Mouse (Mus musculus) ZHBTc4 (cell line): Measurements from ENCODE around the gene Cltc.

Experiments used
- DNase-seq: peaks from one replicate; pipeline ENCODE4 v3.0.0-alpha.2; 2011; ENCODE audit warnings: low read depth, low spot score

Gene Cltc

DNA sequence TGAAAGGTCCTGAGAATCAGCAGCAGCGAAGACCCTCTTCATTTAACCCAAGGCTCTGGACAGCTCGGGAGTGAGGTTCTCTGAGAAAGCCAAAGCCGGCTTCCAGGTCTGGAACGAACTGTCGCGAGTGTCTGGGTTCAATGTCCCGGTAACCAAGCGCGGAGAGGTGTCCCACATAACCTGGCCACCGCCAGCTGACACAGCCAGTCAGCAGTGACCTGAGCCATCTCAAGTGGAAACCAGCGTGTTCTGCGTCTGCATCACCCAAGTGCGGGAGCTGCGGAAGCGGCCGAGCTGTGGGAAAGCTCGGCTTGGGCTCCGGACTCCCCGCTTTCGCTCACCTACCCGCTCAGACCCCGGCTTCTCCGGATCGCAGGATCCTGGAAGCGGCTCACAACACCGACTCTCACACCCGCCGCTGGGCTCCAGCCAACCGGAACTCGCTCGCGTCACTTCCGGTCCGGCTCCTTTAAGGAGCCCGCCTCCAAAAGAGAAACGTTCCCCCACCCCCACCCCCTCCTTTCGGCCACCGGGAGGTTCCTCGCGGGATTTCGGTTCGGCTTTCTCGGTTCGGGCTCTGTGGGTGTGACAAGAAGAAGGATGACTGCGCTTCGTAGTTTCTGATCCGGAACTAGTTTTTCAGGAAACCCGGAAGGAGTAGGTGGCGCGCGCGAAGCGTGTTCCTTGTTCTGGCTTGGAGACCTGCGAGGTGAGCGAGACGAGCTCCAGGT lies 73.8 kb downstream of the Cltc start, which contains the start of the genes Vmp1 and Ptrh2:
TSS of gene Vmp1 (minus strand) at position 442 of the 731 bp plus-strand sequence.
TSS of gene Ptrh2 (plus strand) at position 591 of the 731 bp plus-strand sequence.
- peak; percentile 99 for DNase-seq

DNA sequence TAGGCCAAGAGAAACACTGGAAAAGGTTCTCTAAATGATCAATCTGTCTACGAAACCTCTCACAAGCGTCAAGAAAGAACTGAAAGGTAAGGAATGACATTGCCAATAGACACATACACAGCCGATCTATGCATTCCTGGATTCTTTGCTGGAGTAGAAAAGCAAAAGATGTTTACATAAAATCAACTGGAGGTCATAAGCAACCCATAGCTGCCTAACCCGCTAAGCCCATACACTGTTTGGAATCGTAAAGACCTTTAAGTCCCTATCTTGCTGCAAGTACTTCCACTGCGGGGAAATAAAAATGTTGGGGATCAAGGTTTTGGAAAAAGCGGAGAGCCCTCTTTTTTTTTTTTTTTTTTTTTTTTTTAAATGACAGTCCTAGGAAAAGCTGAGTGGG lies 74.5 kb downstream of the Cltc start:
- no peak for DNase-seq

DNA sequence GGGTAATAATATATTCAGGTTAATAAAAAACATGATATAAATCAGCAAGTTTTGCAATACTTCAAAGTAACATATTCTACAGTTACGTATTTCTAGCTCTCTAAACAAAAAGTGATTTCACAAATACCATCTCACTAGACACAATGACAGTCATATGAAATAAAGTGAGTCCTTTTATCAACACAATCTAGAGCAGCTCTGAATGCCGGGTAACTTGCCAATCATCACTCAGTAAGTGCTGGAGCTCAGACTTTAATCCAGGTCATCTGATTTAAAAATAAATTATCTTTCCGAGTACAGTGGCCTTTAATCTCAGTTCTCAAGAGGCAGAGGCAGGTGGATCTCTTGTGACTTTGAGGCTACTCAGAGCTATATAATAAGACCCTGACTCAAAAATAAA lies 75.9 kb downstream of the Cltc start:
- no peak for DNase-seq

DNA sequence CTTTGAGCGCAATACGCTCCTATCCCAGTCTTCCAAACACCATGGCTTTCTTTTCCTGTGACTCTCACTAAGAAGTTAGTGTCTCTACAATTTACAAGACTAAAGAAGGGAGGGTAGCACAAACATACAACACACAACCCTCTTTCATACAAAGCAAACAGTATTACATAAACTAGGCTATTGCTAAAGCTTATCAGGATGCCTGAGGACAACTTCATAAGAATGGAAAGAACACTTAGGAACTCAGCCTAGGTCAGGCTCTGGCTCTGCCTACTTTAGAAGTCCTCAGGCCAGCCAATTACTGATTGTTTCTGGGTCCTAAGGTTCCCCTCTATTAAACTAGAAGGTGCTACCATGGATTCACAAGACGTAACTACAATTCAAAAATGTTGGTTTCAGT lies 76.6 kb downstream of the Cltc start:
- no peak for DNase-seq

DNA sequence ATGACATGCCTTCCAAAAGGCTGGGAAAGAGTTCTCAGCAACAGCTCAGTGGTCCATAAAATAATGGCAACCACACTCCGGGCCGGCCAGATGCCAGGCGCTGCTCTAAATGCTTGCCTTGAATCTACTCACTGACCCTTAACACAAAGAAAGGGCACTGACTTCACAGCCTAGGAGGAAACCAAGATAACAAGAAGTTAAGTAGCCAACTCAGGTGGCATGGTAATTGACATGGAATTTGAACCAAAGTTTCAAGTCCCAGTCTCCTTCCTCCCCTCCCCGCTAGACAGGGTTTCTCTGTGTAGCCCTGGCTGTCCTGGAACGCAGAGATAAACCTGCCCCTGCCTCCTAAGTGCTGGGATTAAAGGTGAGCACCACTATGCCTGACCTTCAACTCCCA lies 78.4 kb downstream of the Cltc start:
- no peak for DNase-seq

DNA sequence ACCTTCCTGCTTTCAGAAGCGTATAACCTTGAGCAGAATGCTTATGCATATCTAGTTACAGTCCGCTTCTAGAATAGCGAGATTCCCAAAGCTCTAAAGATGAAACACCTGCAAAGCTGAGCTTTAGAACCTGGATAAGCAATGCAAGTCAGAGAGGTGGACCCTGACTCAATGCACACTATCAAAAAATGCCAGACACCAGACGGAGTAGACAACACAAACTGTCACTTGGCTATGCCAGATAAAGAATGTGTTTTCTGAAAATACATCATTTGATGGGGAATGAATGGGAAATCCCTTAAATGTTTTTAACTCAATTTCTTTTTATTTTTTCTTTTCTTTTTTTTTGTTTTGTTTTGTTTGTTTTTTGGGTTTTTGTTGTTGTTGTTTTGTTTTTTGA lies 81.8 kb downstream of the Cltc start:
- DNase-seq = no peak

DNA sequence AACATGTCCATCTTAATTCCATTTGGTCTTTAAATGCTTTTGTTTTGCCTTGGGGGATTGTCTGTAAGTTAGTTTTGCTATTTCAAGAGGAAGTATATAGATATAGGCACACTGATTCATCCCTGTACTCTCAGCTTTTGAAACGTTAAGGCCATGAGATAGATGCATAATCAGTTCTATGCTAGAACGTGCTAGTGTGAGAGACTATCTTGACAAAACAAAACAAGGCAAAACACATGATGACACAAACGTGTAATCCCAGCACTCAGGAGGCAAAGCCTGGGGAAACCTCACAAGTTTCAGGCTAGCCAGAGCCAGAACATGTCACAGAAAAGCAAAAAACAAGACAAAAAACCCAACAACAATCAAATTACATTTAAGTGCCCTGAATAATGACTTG lies 84.6 kb downstream of the Cltc start:
- no peak for DNase-seq

DNA sequence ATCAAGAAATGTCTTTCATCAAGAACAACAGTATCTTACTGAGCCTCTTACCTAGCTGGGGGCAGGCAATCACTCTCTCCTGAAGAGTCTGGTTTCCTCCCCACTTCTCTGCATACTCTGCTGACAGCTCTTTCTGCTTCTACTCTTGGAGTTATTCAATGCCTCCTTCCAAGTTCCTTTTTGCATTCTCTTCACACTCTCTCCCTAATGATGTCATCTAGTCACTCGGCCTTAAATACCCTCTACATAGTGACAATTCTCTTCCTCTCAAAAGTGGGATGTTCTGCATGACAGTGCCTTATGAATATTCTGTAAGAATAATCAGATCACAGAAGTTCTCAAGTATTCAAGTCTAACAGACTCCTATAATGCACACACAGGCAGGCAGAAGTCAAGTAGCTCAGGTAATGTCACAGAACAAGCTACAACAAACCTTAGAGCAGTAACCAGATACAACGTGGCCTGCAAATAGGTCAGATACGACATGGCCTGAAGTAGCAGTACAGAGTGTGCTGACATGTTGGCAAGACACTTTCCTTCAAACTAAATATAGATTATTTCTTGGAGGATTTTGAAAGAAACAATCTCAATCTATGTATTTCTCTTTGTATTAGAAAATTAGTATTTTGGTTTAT lies 86.2 kb downstream of the Cltc start:
- DNase-seq = no peak

DNA sequence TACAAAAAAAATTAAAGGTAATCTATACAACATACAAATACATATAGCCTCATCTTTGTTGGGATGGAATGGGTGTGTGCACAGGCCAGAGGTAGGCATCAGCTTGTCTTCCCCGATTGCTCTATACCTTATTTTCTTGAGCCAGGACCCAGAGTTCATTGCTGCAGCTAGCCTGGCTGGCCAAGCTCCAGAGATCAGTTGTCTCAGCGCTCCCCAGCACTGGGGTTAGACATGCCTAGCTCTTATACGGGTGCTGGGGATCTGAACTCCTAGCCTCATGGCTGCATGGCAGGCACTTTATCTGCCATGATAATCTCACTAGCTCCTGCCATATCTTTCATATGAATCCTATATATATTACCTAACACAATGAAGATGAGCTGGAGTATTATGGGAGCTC lies 89.2 kb downstream of the Cltc start:
- DNase-seq = no peak

GRCm38 (mm10) chr11:86667553-86667952 lies 89.8 kb downstream of the Cltc start:
- no peak for DNase-seq

DNA sequence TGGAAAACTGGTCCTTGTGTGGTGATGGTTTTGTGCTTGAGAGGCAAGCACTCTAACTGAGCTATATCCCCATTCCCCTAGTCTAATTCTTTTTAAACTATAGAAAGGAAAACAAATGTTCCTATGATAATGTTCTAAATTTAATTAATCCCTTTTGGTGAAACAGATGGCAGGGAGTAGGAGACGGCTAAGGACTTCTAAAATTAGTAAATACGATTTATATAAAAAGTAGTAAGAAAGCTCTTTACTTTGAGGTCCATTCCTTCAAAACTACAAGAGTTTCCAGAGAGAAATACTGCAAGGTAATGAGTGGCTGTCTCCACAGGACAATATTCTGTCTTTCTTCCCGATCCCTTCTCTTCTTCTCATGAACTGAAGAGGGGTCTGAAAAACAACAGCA lies 93.0 kb downstream of the Cltc start:
- DNase-seq = no peak

GRCm38 (mm10) chr11:86663977-86664376 lies 93.4 kb downstream of the Cltc start:
- DNase-seq = no peak

GRCm38 (mm10) chr11:86662986-86663895 lies 94.1 kb downstream of the Cltc start:
- no peak for DNase-seq

DNA sequence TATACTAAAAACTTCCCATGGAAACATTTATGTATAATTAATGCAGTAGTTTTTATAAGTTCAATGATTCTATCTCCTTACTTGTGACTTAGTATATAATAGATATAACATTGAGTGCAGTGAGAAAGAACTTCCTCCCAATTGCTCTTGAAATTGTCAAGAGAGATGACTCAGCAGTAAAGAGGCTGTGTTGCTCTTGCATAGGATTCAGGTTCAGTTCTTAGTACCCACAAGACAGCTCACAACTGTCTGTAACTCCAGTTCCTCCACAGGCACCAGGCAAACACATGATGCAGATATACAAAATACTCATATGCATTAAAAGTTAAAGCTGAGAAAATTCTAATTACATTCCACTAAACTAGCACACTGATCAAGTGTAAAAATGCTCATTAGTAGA lies 99.5 kb downstream of the Cltc start:
- DNase-seq = no peak

DNA sequence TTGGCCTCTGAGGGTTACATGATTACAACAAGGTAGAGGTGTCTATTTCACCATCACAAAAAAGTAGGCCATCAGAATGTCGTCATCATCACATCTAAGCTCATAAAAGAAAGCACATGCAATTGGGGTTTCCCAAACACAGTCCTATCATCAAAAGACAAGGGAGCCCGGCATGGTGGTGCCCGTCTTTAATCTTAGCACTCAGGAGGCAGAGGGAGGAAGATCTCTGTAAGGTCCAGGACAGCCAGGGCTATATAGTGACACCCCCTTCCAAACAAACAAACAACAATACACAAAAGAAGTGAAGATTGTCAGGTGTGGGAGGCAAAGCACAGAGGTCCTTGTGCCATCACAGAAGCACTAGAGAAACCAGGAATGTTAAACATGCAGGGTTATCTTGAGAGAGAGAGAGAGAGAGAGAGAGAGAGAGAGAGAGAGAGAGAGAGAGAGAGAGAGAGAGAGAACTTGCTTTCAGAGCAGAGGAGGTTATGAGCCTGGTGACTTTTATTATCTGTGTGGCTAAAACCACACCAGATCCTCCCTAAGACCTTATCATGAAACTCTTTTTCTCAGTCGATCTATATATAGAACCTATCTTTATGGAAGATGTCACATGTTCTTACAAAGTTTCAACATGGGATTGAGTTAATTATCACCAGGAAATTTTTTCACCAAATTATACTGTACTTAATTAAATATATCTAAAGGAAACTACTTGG lies 100.4 kb downstream of the Cltc start:
- no peak for DNase-seq

DNA sequence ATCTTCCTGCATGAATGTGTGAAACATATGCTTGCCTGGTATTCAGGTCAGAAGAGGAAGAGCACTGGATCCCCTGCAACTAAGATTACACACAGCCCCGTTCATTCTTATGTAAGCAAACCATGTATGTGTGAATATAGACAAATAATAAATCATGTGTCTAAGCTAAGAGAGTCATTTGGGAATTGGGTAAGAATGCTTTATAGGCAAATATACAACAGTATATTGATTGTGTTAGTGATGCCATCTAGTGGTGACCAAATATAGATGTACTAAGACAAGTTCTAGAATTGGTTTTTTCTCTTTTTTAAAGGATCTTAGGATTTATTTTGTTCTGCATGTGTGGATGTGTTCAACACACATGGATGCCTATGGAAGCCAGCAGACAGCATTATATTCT lies 101.7 kb downstream of the Cltc start:
- DNase-seq = peak; percentile 28

- no peak for DNase-seq
Observed at GRCm38 (mm10) chr11:86654096-86654495, 103.3 kb downstream of the Cltc start.

DNA sequence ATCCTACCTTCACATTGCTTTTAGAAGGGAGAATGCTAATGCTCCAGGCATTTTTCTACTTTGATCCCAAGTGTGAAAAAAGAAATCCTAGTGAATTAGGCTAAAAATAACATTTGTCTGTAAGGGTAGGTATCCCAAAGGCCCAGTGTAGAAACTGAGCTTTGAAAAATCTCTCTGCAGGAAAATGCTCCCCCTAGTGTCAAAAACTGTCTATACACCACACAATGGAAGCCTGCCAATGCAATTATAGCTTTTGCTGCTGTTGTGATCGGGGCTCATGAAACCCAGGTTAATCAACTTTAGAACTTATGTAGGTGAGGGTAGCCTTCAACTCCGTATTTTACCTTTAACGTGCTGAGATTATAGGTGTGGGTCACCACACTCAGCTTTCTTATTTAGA lies 103.9 kb downstream of the Cltc start:
- peak; percentile 69 for DNase-seq

- DNase-seq = no peak
Observed at GRCm38 (mm10) chr11:86652578-86652979, 104.8 kb downstream of the Cltc start.

GRCm38 (mm10) chr11:86650676-86651075 lies 106.7 kb downstream of the Cltc start:
- no peak for DNase-seq

- no peak for DNase-seq
Observed at GRCm38 (mm10) chr11:86649542-86649941, 107.8 kb downstream of the Cltc start.
